Mouse (Mus musculus) left cerebral cortex, adult 9 months (tissue): ENCODE measurements around the gene Orc6.
A peak's percentile ranks its signal among the peaks of the same experiment; 100 is the strongest.

Experiments used
- DNase-seq, 2 experiments: peaks; one replicate each; pipeline ENCODE4 v3.0.0; 2022; ENCODE audit warnings: low spot score in 2 of 2

The Orc6 gene

DNA sequence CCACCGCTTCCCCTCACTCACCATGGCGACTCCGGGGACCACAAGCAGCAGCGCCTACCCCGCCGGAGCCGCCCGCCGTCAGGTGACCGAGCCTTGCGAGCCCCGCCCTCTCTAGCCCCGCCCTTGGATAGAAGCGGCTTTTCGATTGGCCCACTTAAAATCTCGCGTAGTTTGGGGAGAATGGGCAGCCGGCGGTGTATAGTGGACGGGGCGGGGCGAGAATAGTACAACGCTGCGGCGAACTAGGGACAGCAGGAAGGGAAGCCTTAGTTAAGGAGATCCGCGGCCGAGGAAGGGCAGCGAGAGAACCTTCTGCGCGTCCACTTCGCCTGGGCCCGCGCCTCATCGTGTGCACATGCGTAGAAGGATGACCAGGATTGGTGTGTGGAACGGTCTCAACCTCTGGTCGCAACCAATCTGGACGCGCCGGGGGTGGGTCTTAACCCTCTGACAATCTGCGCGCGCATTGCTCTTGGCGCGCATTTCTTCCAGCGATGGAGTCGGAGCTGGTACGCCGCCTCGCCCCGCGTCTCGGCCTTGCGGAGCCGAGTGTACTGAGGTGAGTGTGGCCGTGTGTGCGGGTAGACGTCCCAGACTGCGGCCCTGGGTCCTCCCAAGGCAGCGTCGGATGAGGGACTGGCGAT, at the start of gene Orc6, which contains the start of gene Vps35:
TSS of gene Orc6 (plus strand) at position 199 of the 644 bp plus-strand sequence.
TSS of gene Vps35 (minus strand) at position 369 of the 644 bp plus-strand sequence.
- peak; percentile 85 to 96 for DNase-seq

DNA sequence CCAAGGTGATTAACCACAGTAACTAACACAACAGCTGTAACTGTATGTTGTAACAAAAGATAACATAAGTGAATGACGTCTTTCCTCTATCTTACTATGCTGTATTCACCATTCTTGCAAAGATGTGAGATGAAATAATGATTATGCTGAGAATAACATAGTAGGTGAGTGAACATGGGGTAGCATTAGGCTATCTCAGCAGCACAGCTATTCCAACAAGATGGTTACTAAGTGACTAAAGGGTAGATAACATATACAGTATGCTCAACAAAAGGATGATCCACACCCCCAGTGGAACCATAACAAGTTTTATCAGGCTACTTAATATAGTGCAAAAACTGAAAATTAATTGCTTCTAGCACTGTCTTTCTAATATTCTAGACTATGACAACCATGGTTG, 12.6 kb upstream of the Orc6 start:
- DNase-seq: no peak

DNA sequence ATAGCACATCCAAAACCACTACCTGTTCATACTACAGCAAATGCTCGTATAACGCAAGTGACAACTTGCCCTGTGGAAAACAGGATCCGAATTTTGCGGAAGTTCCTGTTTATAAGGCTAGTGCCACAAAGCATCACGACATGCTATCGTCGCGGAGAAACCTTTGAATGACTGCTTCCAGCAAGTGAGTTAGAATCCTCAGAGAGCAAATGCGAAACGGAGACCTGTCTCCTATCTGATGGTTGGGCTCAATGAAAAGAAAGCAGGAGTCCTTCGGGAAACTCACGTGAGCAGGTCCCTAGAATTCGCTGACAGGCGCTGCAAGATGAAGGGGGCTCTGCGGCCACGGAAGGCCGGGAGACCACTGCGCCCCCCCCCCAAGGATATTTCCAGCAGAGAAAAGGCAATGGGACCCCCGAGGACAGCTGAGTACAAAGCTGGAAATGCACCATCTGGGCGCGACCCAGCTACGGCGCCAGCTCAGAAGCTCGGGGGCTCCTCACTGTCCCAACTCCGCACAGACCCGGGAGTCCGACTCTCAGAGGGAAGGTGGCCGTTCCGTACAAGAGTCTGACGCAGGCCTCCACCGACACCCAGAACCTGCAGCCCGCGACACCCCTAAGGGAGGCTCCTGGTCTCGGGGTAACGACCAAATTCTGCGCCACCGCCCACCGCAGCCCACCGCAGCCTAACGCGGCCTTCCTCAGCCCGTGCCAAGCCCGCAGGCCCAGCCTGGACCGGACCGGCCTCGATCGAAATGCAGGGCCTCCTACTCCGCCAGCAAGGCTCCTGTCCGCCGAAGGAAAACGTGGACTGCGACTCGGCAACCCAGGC, 615 bp upstream of the Orc6 start:
- DNase-seq: peak in 1 of 2 experiments; percentile 3

- DNase-seq: no peak
These were observed 2.5 kb downstream of the Orc6 start for GRCm38 (mm10) chr8:85301941-85302340.

DNA sequence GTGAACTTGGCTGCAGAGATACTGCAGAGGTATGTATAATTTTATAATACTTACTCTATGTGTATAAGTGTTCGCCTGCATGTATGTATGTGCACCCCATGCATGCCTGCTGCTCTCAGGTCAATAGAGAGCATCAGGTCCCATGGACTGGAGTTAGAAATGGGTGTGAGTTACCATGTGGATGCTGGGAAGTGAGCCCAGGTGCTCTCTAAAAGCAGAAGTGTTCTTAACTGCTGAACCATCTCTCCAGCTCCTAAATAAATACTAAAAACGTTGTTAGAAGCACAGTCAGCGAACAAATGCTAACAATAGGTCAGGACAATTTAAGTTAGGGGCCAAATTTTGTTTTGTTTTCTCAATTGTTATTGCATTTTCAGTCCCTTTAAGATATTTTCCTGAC, 3.5 kb downstream of the Orc6 start:
- no peak for DNase-seq

GRCm38 (mm10) chr8:85303531-85303930, 4.1 kb downstream of the Orc6 start:
- DNase-seq: no peak

DNA sequence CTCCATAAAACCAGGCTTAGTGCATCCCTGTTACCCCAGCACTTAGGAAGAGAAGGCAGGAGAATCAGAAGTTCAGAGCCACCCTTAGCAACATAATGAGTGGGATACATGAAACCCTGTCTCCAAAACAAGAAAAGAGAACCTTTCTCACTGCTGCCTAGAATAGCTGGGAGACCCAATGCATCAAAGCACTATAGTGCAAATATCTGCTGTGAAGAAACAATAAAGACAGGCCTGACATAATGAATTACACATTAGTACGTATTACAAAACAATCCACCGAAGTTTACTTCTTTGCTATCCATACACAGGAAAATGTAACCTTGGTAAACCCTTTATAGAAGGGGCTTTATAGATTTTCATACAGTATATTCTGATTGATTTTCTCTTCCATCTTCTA, 9.1 kb downstream of the Orc6 start:
- no peak for DNase-seq

GRCm38 (mm10) chr8:85311743-85312142, 12.3 kb downstream of the Orc6 start:
- DNase-seq: peak in 1 of 2 experiments; percentile 15

- no peak for DNase-seq
These were observed 13.6 kb downstream of the Orc6 start for GRCm38 (mm10) chr8:85313036-85313435.

DNA sequence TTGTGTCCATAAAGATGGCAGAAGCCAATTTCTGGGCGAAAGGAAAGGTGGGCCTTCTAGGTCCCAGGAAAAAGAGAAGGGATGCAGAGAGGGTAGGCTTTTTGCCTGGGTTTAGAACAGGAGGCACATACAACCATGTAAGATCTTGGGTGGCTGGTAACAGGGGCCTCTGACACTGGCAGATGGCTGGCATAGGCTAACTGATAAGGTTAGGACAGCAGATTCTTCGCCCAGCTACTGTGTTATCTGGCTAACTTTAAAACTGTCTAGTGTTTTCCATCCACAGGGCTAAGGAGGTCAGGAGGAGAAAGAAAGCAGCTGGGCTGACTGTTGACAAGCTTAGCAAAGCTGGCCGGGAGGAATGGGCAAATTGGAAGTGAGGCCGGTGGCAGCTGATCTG, 19.1 kb downstream of the Orc6 start:
- no peak for DNase-seq

- no peak for DNase-seq
These were observed 22.5 kb downstream of the Orc6 start for GRCm38 (mm10) chr8:85321981-85322380.

GRCm38 (mm10) chr8:85323084-85323483, 23.7 kb downstream of the Orc6 start:
- DNase-seq: no peak

- DNase-seq: no peak
These were observed 27.6 kb downstream of the Orc6 start for GRCm38 (mm10) chr8:85327036-85327435.

GRCm38 (mm10) chr8:85329506-85329905, 30.1 kb downstream of the Orc6 start:
- DNase-seq: no peak

DNA sequence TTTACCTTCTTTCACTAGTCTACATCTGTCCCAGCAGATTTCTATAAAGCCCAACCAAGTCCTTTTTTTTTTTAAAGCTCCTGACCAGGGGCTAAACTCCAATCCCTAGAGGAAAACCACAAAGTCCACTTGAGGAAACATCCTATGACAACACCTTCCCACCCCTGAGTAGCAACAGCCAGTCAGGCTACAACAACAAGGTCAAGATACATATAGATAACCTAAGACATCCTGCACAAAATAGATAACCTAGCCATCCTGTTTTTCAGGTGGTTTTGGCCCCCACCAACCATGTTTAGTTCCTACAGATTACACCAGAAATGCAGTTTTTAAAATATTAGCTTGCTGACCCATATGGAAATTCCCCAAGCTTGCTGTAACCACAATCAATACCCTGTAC, 35.7 kb downstream of the Orc6 start:
- DNase-seq: no peak

GRCm38 (mm10) chr8:85336211-85336933, 36.9 kb downstream of the Orc6 start:
- no peak for DNase-seq

- DNase-seq: no peak
These were observed 38.2 kb downstream of the Orc6 start for GRCm38 (mm10) chr8:85337681-85338080.

GRCm38 (mm10) chr8:85339871-85340573, 40.6 kb downstream of the Orc6 start:
- DNase-seq: no peak

- no peak for DNase-seq
These were observed 53.9 kb downstream of the Orc6 start for GRCm38 (mm10) chr8:85353287-85353686.
